Mouse (Mus musculus): ENCODE measurements around the gene Efcab11.

- no peak for TF ChIP-seq GATA1 (IDR thresholded peaks at IDR 0.05; ENCODE audit: low read length)
- no peak for TF ChIP-seq TAL1 (IDR thresholded peaks at IDR 0.05; ENCODE audit: low read length)
These were observed 238.8 kb downstream of the Efcab11 start for GRCm38 (mm10) chr12:99645418-99645817.

All from erythroblast, embryonic 14.5 days (primary cell).